Mouse (Mus musculus): ENCODE measurements at regions not wholly inside any gene's neighbourhood (a gene's known extent, or its start where the extent isn't known, plus 50 kb on each side); places are given as distances from the start of the nearest gene placed in this dataset.

DNA sequence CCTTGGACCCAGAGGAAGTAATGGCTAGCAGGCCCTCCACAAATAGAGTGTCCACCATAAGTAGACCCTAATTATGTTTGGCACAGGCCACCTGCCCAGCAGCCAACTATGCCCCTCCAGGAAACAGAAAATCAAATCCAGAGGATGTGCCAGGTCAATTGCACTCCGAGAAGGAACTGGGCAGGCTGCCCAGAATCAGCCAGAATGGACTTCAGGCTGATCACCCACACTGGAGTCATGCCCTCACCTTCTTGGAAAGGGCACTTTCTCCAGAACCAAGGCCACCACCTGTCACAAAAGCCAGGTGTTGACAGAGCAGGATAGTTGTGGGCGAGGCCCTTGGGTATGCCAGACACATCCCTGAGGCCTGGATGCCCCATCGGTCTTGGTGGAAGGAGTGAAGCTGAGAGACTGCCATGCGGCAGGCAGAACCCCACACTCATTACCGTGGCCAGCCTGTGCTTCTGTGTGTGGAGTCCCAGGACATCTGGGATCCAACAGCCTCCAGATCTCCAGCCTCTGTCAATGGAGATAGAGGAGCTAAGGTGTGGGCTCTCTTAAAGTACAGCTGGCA is 87.0 kb upstream of the Mgme1 start:
- TF ChIP-seq POLR2A (IDR thresholded peaks at IDR 0.05; ENCODE audit: low read depth, low read length): no peak
- no peak for TF ChIP-seq CTCF (conservative IDR thresholded peaks at IDR 0.05 in 1 of 2, IDR thresholded peaks at IDR 0.05 in 1 of 2; ENCODE audit: low read depth in 2 of 2, low read length in 2 of 2)
- no peak for TF ChIP-seq RAD21 (IDR thresholded peaks at IDR 0.05; ENCODE audit: low read depth, low read length)
